19 mouse cellular contexts compared by ENCODE assay signal in the genomic region with DNA sequence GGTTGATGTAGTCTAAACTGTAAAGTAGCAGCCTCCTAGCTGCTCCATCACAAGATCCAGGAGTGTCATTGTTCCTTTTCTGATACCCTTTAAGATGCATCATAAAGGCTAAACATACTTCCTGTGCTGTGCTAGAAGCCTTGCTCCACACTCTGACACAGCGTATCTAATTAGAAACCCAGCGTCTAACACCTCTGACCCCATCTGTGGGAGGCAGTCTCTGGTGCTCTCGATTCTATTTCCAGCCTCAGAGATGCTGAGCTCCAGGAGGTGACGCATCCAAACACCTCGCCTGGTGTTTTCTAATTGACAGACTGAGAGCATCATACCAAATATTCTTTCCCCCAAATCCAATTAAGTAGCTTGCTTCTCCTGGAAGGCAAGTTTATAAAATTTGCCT. TPM values are rescaled to one million over a fixed set of nuclear protein-coding genes. Genes with fewer than 3 reads are reported as not detected.
A peak's percentile ranks its signal among the peaks of the same experiment; 100 is the strongest.
DNase-seq lines count a peak whose midpoint lies in the region; ATAC-seq lines count a peak whose summit lies in the region.
"Had no signal": no experiment of that assay in that cellular context is flagged by ENCODE, and none has a peak within 500 bp of the region (broad histone marks: within the 10 kb centered on the region; RNA-seq: fewer than 3 reads in every experiment).

No protein-coding gene starts in this region.

- H3K9me3 ChIP-seq in hindbrain, embryonic 10.5 days = no peaks in the 10 kb centered on the region
- H3K9me3 ChIP-seq in hindbrain, embryonic 13.5 days = no peaks in the 10 kb centered on the region
- no peaks in the 10 kb centered on the region for H3K9me3 ChIP-seq in midbrain, embryonic 13.5 days
- H3K9me3 ChIP-seq in midbrain, embryonic 16.5 days (replicated peaks; ENCODE audit: control insufficient read depth, low read length, poor library complexity, severe bottlenecking) = no peaks in the 10 kb centered on the region
- H3K9me3 ChIP-seq: embryonic facial prominence, embryonic 13.5 days; forebrain, embryonic 13.5 days; heart, embryonic 13.5 days; hindbrain, embryonic 12.5 days had no signal

- 22% methylated on average over 5 of the region's 5 CpGs for WGBS in hindbrain, embryonic 10.5 days
- 16% methylated on average over 5 of the region's 5 CpGs for WGBS in hindbrain, embryonic 13.5 days
- WGBS in midbrain, embryonic 13.5 days = 17% methylated on average over 5 of the region's 5 CpGs
- 16% methylated on average over 5 of the region's 5 CpGs for WGBS in midbrain, embryonic 16.5 days

- H3K27ac ChIP-seq in hindbrain, embryonic 10.5 days = no peak overlapping the region
- H3K27ac ChIP-seq in hindbrain, embryonic 13.5 days = no peak overlapping the region
- no peak overlapping the region for H3K27ac ChIP-seq in midbrain, embryonic 13.5 days
- H3K27ac ChIP-seq in midbrain, embryonic 16.5 days (ENCODE audit: low read length) = no peak overlapping the region
- H3K27ac ChIP-seq: embryonic facial prominence, embryonic 13.5 days; forebrain, embryonic 13.5 days; heart, embryonic 13.5 days; hindbrain, embryonic 12.5 days; hindbrain, postnatal 0 days had no signal

- H3K36me3 ChIP-seq in hindbrain, embryonic 10.5 days = no peaks in the 10 kb centered on the region
- no peaks in the 10 kb centered on the region for H3K36me3 ChIP-seq in hindbrain, embryonic 13.5 days
- no peaks in the 10 kb centered on the region for H3K36me3 ChIP-seq in midbrain, embryonic 13.5 days
- H3K36me3 ChIP-seq in midbrain, embryonic 16.5 days (ENCODE audit: control insufficient read depth, insufficient read depth, low read length) = no peaks in the 10 kb centered on the region
- H3K36me3 ChIP-seq: embryonic facial prominence, embryonic 13.5 days; heart, embryonic 13.5 days; hindbrain, embryonic 12.5 days had no signal

- ATAC-seq in hindbrain, embryonic 13.5 days (ENCODE audit: low FRiP score) = no peak
- ATAC-seq in midbrain, embryonic 13.5 days = peak; percentile 58
- ATAC-seq in midbrain, embryonic 16.5 days = no peak
- ATAC-seq: forebrain, embryonic 13.5 days; hindbrain, postnatal 0 days had no signal

- H3K4me2 ChIP-seq in hindbrain, embryonic 13.5 days = no peak overlapping the region
- no peak overlapping the region for H3K4me2 ChIP-seq in midbrain, embryonic 13.5 days (replicated peaks)
- no peak overlapping the region for H3K4me2 ChIP-seq in midbrain, embryonic 16.5 days (ENCODE audit: low read length)
- H3K4me2 ChIP-seq: embryonic facial prominence, embryonic 13.5 days; forebrain, embryonic 13.5 days; heart, embryonic 13.5 days; hindbrain, embryonic 12.5 days had no signal

- H3K9ac ChIP-seq in hindbrain, embryonic 13.5 days = no peak overlapping the region
- no peak overlapping the region for H3K9ac ChIP-seq in midbrain, embryonic 13.5 days (replicated peaks)
- no peak overlapping the region for H3K9ac ChIP-seq in midbrain, embryonic 16.5 days (ENCODE audit: low read depth, low read length)
- H3K9ac ChIP-seq: embryonic facial prominence, embryonic 13.5 days; forebrain, embryonic 13.5 days; heart, embryonic 13.5 days; hindbrain, embryonic 12.5 days had no signal

- H3K4me3 ChIP-seq in hindbrain, embryonic 10.5 days = no peak overlapping the region
- H3K4me3 ChIP-seq in hindbrain, embryonic 13.5 days = no peak overlapping the region
- H3K4me3 ChIP-seq in midbrain, embryonic 13.5 days (replicated peaks) = no peak overlapping the region
- no peak overlapping the region for H3K4me3 ChIP-seq in midbrain, embryonic 16.5 days (ENCODE audit: low read depth, low read length)
- H3K4me3 ChIP-seq: embryonic facial prominence, embryonic 13.5 days; forebrain, embryonic 13.5 days; heart, embryonic 13.5 days; hindbrain, embryonic 12.5 days had no signal

- H3K27me3 ChIP-seq in hindbrain, embryonic 10.5 days (ENCODE audit: insufficient read depth, poor library complexity, severe bottlenecking) = 0 out of 2 replicates have a peak, but pooled peaks cover 4% of the 10 kb centered on the region
- 0 out of 2 replicates have a peak, but pooled peaks cover 3% of the 10 kb centered on the region for H3K27me3 ChIP-seq in hindbrain, embryonic 13.5 days
- 0 out of 2 replicates have a peak, but pooled peaks cover 2% of the 10 kb centered on the region for H3K27me3 ChIP-seq in midbrain, embryonic 13.5 days
- H3K27me3 ChIP-seq in midbrain, embryonic 16.5 days (ENCODE audit: control insufficient read depth, insufficient read depth, low read depth, low read length) = no peaks in the 10 kb centered on the region
- H3K27me3 ChIP-seq: embryonic facial prominence, embryonic 13.5 days; forebrain, embryonic 13.5 days; heart, embryonic 13.5 days; hindbrain, embryonic 12.5 days had no signal

- H3K4me1 ChIP-seq in hindbrain, embryonic 10.5 days (replicated peaks) = peaks cover 20% of the 10 kb centered on the region
- peaks cover 15% of the 10 kb centered on the region for H3K4me1 ChIP-seq in hindbrain, embryonic 13.5 days (replicated peaks)
- H3K4me1 ChIP-seq in midbrain, embryonic 13.5 days (replicated peaks) = peaks cover 14% of the 10 kb centered on the region
- H3K4me1 ChIP-seq in midbrain, embryonic 16.5 days (ENCODE audit: control insufficient read depth, insufficient read depth, low read length) = no peaks in the 10 kb centered on the region
- H3K4me1 ChIP-seq: embryonic facial prominence, embryonic 13.5 days; heart, embryonic 13.5 days had no signal

- DNase-seq in hindbrain, embryonic 10.5 days (ENCODE audit: low spot score) = peak; percentile 11
- DNase-seq in brain, adult 2 months (ENCODE audit: low read depth, low spot score) = peak; percentile 58
- DNase-seq in spleen, adult 12 weeks (ENCODE audit: low spot score) = no peak
- DNase-seq in right cerebral cortex, postnatal 10 days (ENCODE audit: low spot score in 2 of 2) = no peak
- DNase-seq: adrenal gland, postnatal 10 days; cerebellum, adult 18-20 months; cerebellum, adult 9-11 months; cerebellum, postnatal 36 days; gastrocnemius, postnatal 36 days; heart, adult 11 months; heart, postnatal 36 days had no signal

RNA-seq across cellular contexts. Expression of a gene that starts 18.6 kb away (rescaled TPM):
- 4.1 and 4.5 TPM in 2 replicates for polyA plus RNA-seq in hindbrain, embryonic 10.5 days (2016; fragmentation: Nextera tagmentation; extraction: Ambion mirVana)
- 66.3 and 79.5 TPM in 2 replicates for polyA plus RNA-seq in hindbrain, embryonic 13.5 days (2015; fragmentation: Nextera tagmentation; extraction: Ambion mirVana)
- 49.6 and 56.1 TPM in 2 replicates for polyA plus RNA-seq in midbrain, embryonic 13.5 days (2015; fragmentation: Nextera tagmentation; extraction: Ambion mirVana)
- polyA plus RNA-seq in midbrain, embryonic 16.5 days (2015; fragmentation: Nextera tagmentation; extraction: Ambion mirVana) = 174 and 220 TPM in 2 replicates

Comparison
In these comparisons a context has a peak if more than half of its experiments do, and no peak if none do; other contexts are left out.
1. DNase-seq: peak in hindbrain, embryonic 10.5 days (single experiment) and brain, adult 2 months (single experiment); none in spleen, adult 12 weeks (single experiment) and right cerebral cortex, postnatal 10 days (0 of 2).